Mouse (Mus musculus) heart, adult 2 months (tissue): ENCODE data around the gene Entpd2.

Experiments
- CTCF ChIP-seq: fragments of 200-600 bp; IDR thresholded peaks from 2 replicates; pipeline ENCODE4 v1.8.1; 2022; ENCODE audit warnings: antibody characterized with exemption, mild to moderate bottlenecking, moderate library complexity
- EP300 ChIP-seq: fragments of 200-500 bp; IDR thresholded peaks from 2 replicates; pipeline ENCODE4 v1.6.1; 2011; ENCODE audit warnings: low read depth, low read length, control low read depth; ENCODE audit not compliant: insufficient read depth
- POLR2A ChIP-seq: fragments of 200-500 bp; IDR thresholded peaks from 2 replicates; pipeline ENCODE4 v1.6.1; 2011; ENCODE audit warnings: mild to moderate bottlenecking, low read depth, low read length, control low read depth; ENCODE audit not compliant: insufficient read depth

GRCm38 (mm10) chr2:25421896-25422295, 26.2 kb downstream of the Entpd2 start:
- peak; percentile 62 for TF ChIP-seq CTCF
- no peak for TF ChIP-seq POLR2A
- no peak for TF ChIP-seq EP300
